Mouse (Mus musculus) hindbrain, embryonic 11.5 days (tissue): ENCODE measurements at regions not wholly inside any gene's neighbourhood (a gene's known extent, or its start where the extent isn't known, plus 50 kb on each side); places are given as distances from the start of the nearest gene placed in this dataset.

Experiments used
- ATAC-seq: fragments of 200-750 bp; cut with Nextera tagmentation; 2 replicates; pipeline ENCODE4 v1.8.0; 2017; ENCODE audit warnings: mild to moderate bottlenecking, moderate TSS enrichment, moderate library complexity; ENCODE audit not compliant: low FRiP score
- DNase-seq: peaks from one replicate; pipeline ENCODE4 v3.0.0-alpha.2; 2015; ENCODE audit warnings: low spot score
- H3K27ac ChIP-seq: fragments of 300-500 bp; sonication (generic); 2 replicates; pipeline ENCODE4 v1.5.1; 2014; ENCODE audit warnings: mild to moderate bottlenecking, low read depth, low read length
- H3K27me3 ChIP-seq: fragments of 300-500 bp; sonication (generic); 2 replicates; pipeline ENCODE4 v1.6.1; 2014; ENCODE audit warnings: mild to moderate bottlenecking, low read length, moderate library complexity, mixed read lengths; ENCODE audit not compliant: control insufficient read depth, insufficient read depth
- H3K36me3 ChIP-seq: fragments of 300-500 bp; sonication (generic); 2 replicates; pipeline ENCODE4 v1.6.1; 2014; ENCODE audit warnings: mild to moderate bottlenecking, low read length, moderate library complexity, mixed read lengths; ENCODE audit not compliant: control insufficient read depth, insufficient read depth
- H3K4me1 ChIP-seq: fragments of 300-500 bp; sonication (generic); replicated peaks from 2 replicates; pipeline ENCODE4 v1.6.1; 2014; ENCODE audit warnings: low read length, mixed read lengths; ENCODE audit not compliant: control insufficient read depth, insufficient read depth
- H3K4me2 ChIP-seq: fragments of 300-500 bp; sonication (generic); replicated peaks from 2 replicates; pipeline ENCODE4 v1.6.1; 2014; ENCODE audit warnings: mild to moderate bottlenecking, low read depth, low read length
- H3K4me3 ChIP-seq: fragments of 300-500 bp; sonication (generic); 2 replicates; pipeline ENCODE4 v1.5.1; 2014; ENCODE audit warnings: low read depth, low read length
- H3K9ac ChIP-seq: fragments of 300-500 bp; sonication (generic); 2 replicates; pipeline ENCODE4 v1.6.1; 2014; ENCODE audit warnings: low read depth, low read length
- H3K9me3 ChIP-seq: fragments of 300-500 bp; sonication (generic); 2 replicates; pipeline ENCODE4 v1.6.1; 2016; ENCODE audit warnings: low read length; ENCODE audit not compliant: control insufficient read depth
- WGBS: fragments of 180-500 bp; shearing (Covaris S2); extraction: QIAGEN DNeasy Blood & Tissue Kit; methylation state at CpG from one replicate; pipeline ENCODE4 v1.1.7; 2014; 5-methylcytosine and 5-hydroxymethylcytosine counted together

DNA sequence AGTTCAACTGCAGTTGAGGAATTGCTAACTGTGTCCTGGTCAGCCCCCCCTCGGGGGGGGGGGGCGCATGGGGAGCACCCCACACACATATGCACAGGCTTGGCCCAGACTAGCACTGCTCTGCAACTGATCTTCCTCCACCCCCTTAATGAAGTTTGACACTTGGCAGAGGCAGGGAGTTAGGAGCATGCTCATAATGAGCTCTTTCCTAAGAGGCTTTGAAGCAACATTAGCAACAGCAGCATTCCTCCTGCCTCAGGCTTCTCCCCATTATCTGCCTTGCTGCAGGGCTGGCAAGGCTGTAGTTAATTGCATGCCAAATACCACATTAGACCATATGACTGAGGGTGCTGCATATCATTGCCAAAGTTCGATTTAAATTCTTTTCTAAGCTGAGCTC lies 235.4 kb upstream of the F930015N05Rik start:
- H3K27ac ChIP-seq, result no peak overlapping the region
- no peak overlapping the region for H3K9ac ChIP-seq
- ATAC-seq (no peak), DNase-seq (peak; percentile 6)
- no peaks in the 10 kb centered on the region for H3K27me3 ChIP-seq
- H3K4me1 ChIP-seq, result no peaks in the 10 kb centered on the region
- WGBS, result 73% methylated on average over 3 of the region's 3 CpGs
- no peaks in the 10 kb centered on the region for H3K36me3 ChIP-seq
- H3K4me3 ChIP-seq, result no peak overlapping the region
- H3K4me2 ChIP-seq, result no peak overlapping the region
- no peaks in the 10 kb centered on the region for H3K9me3 ChIP-seq

DNA sequence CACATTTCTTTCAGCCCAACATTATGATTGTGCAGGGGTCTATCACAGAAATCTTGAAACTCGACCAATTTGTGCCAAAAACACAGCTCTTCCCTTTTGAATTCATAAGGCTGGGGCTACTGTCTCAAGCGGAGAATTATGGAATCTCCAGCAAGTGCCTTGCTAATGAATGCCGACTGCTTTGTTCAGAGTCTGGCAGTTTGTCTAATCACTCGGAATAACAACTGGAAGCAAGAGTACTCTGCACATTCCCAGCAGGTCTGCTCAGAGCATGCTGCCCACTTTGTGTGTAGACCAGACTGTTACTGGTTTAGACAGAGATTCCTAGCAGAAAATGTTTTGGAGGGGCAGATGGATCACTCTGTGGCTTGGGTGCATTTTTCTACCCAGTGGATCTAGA lies 237.1 kb upstream of the F930015N05Rik start:
- Histone ChIP-seq H3K27ac (no peak overlapping the region), H3K4me1 (no peaks in the 10 kb centered on the region), H3K36me3 (no peaks in the 10 kb centered on the region), H3K4me2 (no peak overlapping the region), H3K27me3 (no peaks in the 10 kb centered on the region), H3K9ac (no peak overlapping the region), H3K9me3 (no peaks in the 10 kb centered on the region), H3K4me3 (no peak overlapping the region)
- DNase-seq (no peak), ATAC-seq (no peak)
- WGBS, result 67% methylated on average over 4 of the region's 4 CpGs

DNA sequence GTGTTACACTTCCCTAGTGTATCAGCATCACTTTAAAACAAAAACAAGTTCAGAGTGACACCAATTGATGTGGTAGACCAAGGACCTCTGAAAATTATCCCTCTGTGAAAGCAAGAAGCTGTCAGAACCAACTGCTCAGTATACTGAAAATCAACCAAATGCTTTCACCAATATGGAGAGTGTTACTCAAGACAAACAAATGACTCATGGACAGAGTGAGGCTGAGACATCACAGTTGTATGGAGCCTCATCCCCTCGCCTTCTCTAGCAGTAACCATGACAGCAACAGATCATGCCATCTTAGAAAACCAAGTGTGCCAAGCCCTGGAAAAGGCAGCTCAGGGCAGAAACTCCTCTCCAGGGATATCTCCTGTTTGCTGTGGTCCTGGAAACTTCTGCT lies 267.3 kb upstream of the F930015N05Rik start:
- Histone ChIP-seq H3K9me3 (no peaks in the 10 kb centered on the region), H3K27me3 (no peaks in the 10 kb centered on the region), H3K4me2 (no peak overlapping the region), H3K36me3 (no peaks in the 10 kb centered on the region), H3K4me3 (no peak overlapping the region), H3K27ac (no peak overlapping the region), H3K9ac (no peak overlapping the region), H3K4me1 (no peaks in the 10 kb centered on the region)
- no peak for ATAC-seq
- DNase-seq, result no peak
- WGBS, result 84% methylated on average over 1 of the region's 1 CpGs

DNA sequence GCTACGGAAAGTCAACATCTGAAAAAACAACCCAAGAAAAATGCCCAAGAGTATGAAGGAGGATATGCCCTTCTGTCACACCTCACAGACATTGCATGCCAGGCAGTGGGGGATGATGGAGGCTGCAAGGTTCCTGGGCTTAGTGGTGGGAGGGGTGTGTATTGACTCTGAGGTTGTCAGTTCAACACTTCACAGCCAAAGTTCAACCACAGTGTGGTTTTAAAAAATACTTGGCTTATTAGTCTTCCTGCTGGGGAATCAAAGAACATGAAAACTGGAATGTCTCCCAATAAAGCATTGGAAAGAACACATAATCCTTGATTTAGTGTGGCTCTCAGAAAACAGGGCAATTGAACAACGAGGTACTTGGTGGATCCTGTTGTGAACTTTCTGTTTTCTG lies 267.0 kb upstream of the Elac2 start:
- Histone ChIP-seq H3K27me3 (no peaks in the 10 kb centered on the region), H3K4me3 (no peak overlapping the region), H3K4me2 (no peak overlapping the region), H3K27ac (no peak overlapping the region), H3K36me3 (no peaks in the 10 kb centered on the region), H3K9ac (no peak overlapping the region), H3K9me3 (no peaks in the 10 kb centered on the region), H3K4me1 (no peaks in the 10 kb centered on the region)
- ATAC-seq (no peak), DNase-seq (no peak)
- WGBS, result 90% methylated on average over 2 of the region's 2 CpGs

DNA sequence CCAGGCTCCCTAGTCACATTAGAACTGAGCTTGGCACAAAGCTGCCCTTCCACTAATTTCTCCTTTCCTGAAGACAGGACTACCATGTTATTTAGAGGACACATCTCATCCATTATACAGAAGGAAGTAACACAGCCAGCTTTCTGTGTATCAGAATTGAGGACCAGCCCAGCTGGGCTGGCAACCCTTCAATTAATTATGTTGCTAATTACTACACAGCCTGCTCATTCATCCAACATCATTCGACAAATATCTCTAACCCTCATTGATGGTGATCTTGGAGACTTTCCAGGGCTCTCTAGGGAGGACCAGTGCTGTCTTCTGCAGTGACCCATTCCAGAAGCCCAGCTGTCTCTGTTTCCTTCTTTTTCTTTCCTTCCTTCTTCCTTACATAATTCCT lies 263.7 kb upstream of the Elac2 start:
- H3K9ac ChIP-seq, result no peak overlapping the region
- WGBS, result 71% methylated on average over 1 of the region's 1 CpGs
- DNase-seq (no peak), ATAC-seq (no peak)
- H3K27ac ChIP-seq, result no peak overlapping the region
- H3K36me3 ChIP-seq, result no peaks in the 10 kb centered on the region
- H3K27me3 ChIP-seq, result no peaks in the 10 kb centered on the region; the same call in 1 of the 2 replicates
- no peak overlapping the region for H3K4me2 ChIP-seq
- H3K4me1 ChIP-seq, result no peaks in the 10 kb centered on the region
- no peak overlapping the region for H3K4me3 ChIP-seq
- no peaks in the 10 kb centered on the region for H3K9me3 ChIP-seq

GRCm38 (mm10) chr11:64718316-64719085 lies 260.3 kb upstream of the Elac2 start:
- H3K27ac ChIP-seq, result no peak overlapping the region
- H3K4me3 ChIP-seq, result no peak overlapping the region
- no peaks in the 10 kb centered on the region; the same call in 1 of the 2 replicates for H3K27me3 ChIP-seq
- peak; percentile 85 for DNase-seq
- H3K9ac ChIP-seq, result no peak overlapping the region
- H3K4me1 ChIP-seq, result peaks cover 2% of the 10 kb centered on the region; the same call in 1 of the 2 replicates
- 23% methylated on average over 5 of the region's 5 CpGs for WGBS
- no peak for ATAC-seq
- H3K4me2 ChIP-seq, result no peak overlapping the region
- no peaks in the 10 kb centered on the region for H3K36me3 ChIP-seq
- H3K9me3 ChIP-seq, result no peaks in the 10 kb centered on the region

DNA sequence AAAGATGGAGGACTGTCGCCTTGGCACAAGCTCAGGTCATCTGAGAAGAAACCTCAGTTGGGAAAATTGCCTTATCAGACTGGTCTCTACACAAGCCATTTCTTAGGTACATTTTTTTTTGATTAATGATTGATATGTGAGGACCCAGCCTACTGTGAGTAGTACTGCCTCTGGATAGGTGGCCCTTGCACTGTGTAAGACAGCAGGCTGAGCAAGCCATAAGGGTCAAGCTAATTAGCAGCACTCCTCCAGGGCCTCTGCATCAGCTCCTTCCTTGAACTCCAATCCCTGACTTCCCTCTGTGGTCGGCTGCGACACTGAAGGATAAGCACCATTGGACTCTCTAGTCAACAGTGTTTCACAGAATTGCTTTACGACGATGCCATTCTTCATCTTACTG lies 252.6 kb upstream of the Elac2 start:
- DNase-seq (no peak), ATAC-seq (no peak)
- Histone ChIP-seq H3K4me3 (no peak overlapping the region), H3K27me3 (no peaks in the 10 kb centered on the region), H3K4me1 (peaks cover 2% of the 10 kb centered on the region; the same call in 1 of the 2 replicates), H3K9ac (no peak overlapping the region), H3K9me3 (no peaks in the 10 kb centered on the region), H3K27ac (no peak overlapping the region), H3K36me3 (no peaks in the 10 kb centered on the region), H3K4me2 (no peak overlapping the region)
- 83% methylated on average over 5 of the region's 5 CpGs for WGBS

DNA sequence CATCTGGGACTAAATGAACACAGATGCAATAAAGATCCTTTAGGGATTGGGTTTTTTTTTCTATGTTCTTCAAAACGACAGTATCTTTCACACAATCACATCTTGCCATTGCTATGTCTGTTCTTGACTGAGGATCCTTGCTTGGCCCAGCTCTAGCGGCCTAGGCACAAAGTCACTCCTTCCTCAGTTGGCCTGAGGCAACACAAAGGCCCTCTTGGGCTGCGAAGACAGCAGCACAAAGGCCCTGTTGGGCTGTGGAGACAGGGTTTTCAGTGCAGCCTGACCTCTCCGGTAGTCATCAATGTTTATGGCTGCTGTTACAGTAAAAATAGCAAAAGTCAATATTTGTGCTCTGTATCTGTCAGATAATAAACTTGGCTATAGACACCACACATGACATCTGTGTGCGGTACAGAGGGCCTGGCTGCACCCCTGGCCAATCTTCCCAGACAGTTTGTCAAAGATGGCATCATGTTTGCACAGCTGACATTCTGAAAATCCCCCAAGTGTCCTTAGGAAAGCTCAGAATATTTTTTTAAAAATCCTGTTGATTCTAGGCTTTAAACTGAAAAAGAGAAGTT lies 250.9 kb upstream of the Elac2 start:
- H3K4me1 ChIP-seq, result peaks cover under 1% of the 10 kb centered on the region; the same call in 1 of the 2 replicates
- WGBS, result 70% methylated on average over 5 of the region's 5 CpGs
- H3K9me3 ChIP-seq, result no peaks in the 10 kb centered on the region
- H3K36me3 ChIP-seq, result no peaks in the 10 kb centered on the region
- DNase-seq (no peak), ATAC-seq (no peak)
- H3K4me3 ChIP-seq, result no peak overlapping the region
- H3K9ac ChIP-seq, result no peak overlapping the region
- no peaks in the 10 kb centered on the region for H3K27me3 ChIP-seq
- H3K27ac ChIP-seq, result no peak overlapping the region
- H3K4me2 ChIP-seq, result no peak overlapping the region

DNA sequence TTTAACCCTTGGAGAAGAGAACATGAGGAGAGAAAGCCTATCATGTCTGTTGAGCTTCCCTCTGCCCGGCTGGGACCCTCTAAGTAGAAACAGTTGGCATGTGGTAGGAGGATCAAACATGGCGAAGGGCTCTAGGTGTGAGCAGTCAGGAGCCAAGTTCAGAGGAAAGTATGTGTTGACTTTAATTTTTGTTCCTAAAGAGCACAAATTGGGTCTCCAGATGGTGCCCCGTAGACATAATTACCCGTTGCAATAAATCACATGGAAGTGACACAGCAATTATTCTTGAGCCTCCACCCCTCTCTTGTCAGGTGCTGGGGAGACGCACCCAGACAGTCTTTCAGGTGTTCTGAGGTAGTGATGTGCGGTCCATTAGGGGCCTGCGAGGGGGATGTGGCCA lies 239.9 kb upstream of the Elac2 start:
- ATAC-seq (no peak), DNase-seq (no peak)
- no peaks in the 10 kb centered on the region for H3K36me3 ChIP-seq
- no peak overlapping the region for H3K4me2 ChIP-seq
- H3K27me3 ChIP-seq, result no peaks in the 10 kb centered on the region
- H3K4me3 ChIP-seq, result no peak overlapping the region
- H3K27ac ChIP-seq, result no peak overlapping the region
- 70% methylated on average over 7 of the region's 7 CpGs for WGBS
- H3K4me1 ChIP-seq, result no peaks in the 10 kb centered on the region
- H3K9me3 ChIP-seq, result no peaks in the 10 kb centered on the region
- no peak overlapping the region for H3K9ac ChIP-seq
